In genomic region chr6:83032769-83033191, GRCm38 (mm10) we compare ENCODE assay signal across 2 mouse cellular contexts.
TF ChIP-seq lines count a peak whose summit lies in the region.

No protein-coding gene starts in this region.

TF ChIP-seq in C2C12, 6 proteins besides CTCF, POLR2A, EP300 and RAD21:
- TF ChIP-seq MYOD1 (IDR thresholded peaks at IDR 0.05; ENCODE audit: control insufficient read depth, insufficient read length, low read depth): no peak
- no peak for TF ChIP-seq USF1 (IDR thresholded peaks at IDR 0.05; ENCODE audit: low read depth)
- TF ChIP-seq MYOG (IDR thresholded peaks at IDR 0.05; ENCODE audit: control insufficient read depth, extremely low read depth, insufficient read length): no peak
- no peak for TF ChIP-seq FOSL1 (IDR thresholded peaks at IDR 0.05; ENCODE audit: insufficient read depth, low read length, poor library complexity, severe bottlenecking)
- no peak for TF ChIP-seq MAX (IDR thresholded peaks at IDR 0.05)
- no peak for TF ChIP-seq CEBPB (IDR thresholded peaks at IDR 0.05; ENCODE audit: low read depth)

TF ChIP-seq in MEL, 35 proteins besides CTCF, POLR2A, EP300 and RAD21:
- TF ChIP-seq TCF12 (IDR thresholded peaks at IDR 0.05; ENCODE audit: low read depth, low read length) (no peak), POLR2AphosphoS2 (IDR thresholded peaks at IDR 0.05; ENCODE audit: low read length) (no peak), ETS1 (IDR thresholded peaks at IDR 0.05; ENCODE audit: low read depth, low read length) (no peak), NRF1 (IDR thresholded peaks at IDR 0.05; ENCODE audit: insufficient read depth, low read depth, low read length, poor library complexity, severe bottlenecking) (no peak), ELF1 (IDR thresholded peaks at IDR 0.05; ENCODE audit: low read depth, low read length) (no peak), NELFE (IDR thresholded peaks at IDR 0.05; ENCODE audit: low read depth, low read length) (no peak), SMC3 (IDR thresholded peaks at IDR 0.05; ENCODE audit: low read depth, low read length) (no peak), MAX (IDR thresholded peaks at IDR 0.05; ENCODE audit: low read length) (0 out of 2 replicates have a peak, but pooled peaks have one; percentile 16), UBTF (IDR thresholded peaks at IDR 0.05; ENCODE audit: borderline replicate concordance, insufficient read depth, low read depth, low read length) (0 out of 2 replicates have a peak, but pooled peaks have one; percentile 28), MXI1 (IDR thresholded peaks at IDR 0.05; ENCODE audit: low read depth, low read length) (peak; percentile 74), ZMIZ1 (IDR thresholded peaks at IDR 0.05; ENCODE audit: low read depth, low read length) (no peak), MAZ (IDR thresholded peaks at IDR 0.05; ENCODE audit: low read depth, low read length) (no peak), MYC (IDR thresholded peaks at IDR 0.05; ENCODE audit: low read depth, low read length) (no peak), TAL1 (IDR thresholded peaks at IDR 0.05; ENCODE audit: low read length) (no peak), RCOR1 (IDR thresholded peaks at IDR 0.05; ENCODE audit: low read depth, low read length) (no peak), CHD1 (IDR thresholded peaks at IDR 0.05; ENCODE audit: low read depth, low read length) (no peak), USF2 (IDR thresholded peaks at IDR 0.05; ENCODE audit: borderline replicate concordance in 1 of 2, insufficient read depth in 1 of 2, low read depth in 1 of 2, low read length in 2 of 2) (no peak), E2F4 (IDR thresholded peaks at IDR 0.05; ENCODE audit: borderline replicate concordance, low read depth, low read length) (no peak), TBP (IDR thresholded peaks at IDR 0.05; ENCODE audit: low read depth, low read length) (no peak)
